ENCODE assay signal across 8 mouse cellular contexts in genomic region chr17:46104487-46104886, GRCm38 (mm10). TPM values are rescaled to one million over a fixed set of nuclear protein-coding genes. Genes with fewer than 3 reads are reported as not detected.
A peak's percentile ranks its signal among the peaks of the same experiment; 100 is the strongest.
DNase-seq lines count a peak whose midpoint lies in the region; ATAC-seq and TF ChIP-seq lines count a peak whose summit lies in the region.

No protein-coding gene starts in this region.

- no peak; the same call in 1 of the 2 replicates for TF ChIP-seq CTCF in hindbrain, postnatal 0 days (IDR thresholded peaks at IDR 0.05; ENCODE audit: low read depth)

- 0 out of 2 replicates have a peak overlapping the region, but pooled peaks have one; percentile 32 for H3K27ac ChIP-seq in hindbrain, postnatal 0 days

- H3K27me3 ChIP-seq in hindbrain, postnatal 0 days (ENCODE audit: insufficient read depth, low read length): no peaks in the 10 kb centered on the region

- WGBS in hindbrain, postnatal 0 days: 22% methylated on average over 12 of the region's 12 CpGs

- no peak overlapping the region for H3K4me2 ChIP-seq in hindbrain, postnatal 0 days (ENCODE audit: low read depth, low read length)

- intact Hi-C loops in left cerebral cortex, postnatal 4 days (cut with DNase I): no loop called here
- intact Hi-C loops in gastrocnemius, postnatal 14 days (cut with DNase I; ENCODE audit: low total_unique reads): no loop called here

- H3K4me1 ChIP-seq in hindbrain, postnatal 0 days (ENCODE audit: insufficient read depth, low read length): no peaks in the 10 kb centered on the region

- no peak overlapping the region for H3K9ac ChIP-seq in hindbrain, postnatal 0 days (replicated peaks; ENCODE audit: low read length)

- H3K9me3 ChIP-seq in hindbrain, postnatal 0 days (ENCODE audit: low read length): no peaks in the 10 kb centered on the region

- H3K36me3 ChIP-seq in hindbrain, postnatal 0 days (ENCODE audit: insufficient read depth, low read length): no peaks in the 10 kb centered on the region

- peak; percentile 91 for ATAC-seq in hindbrain, postnatal 0 days

- DNase-seq in left cerebral cortex, postnatal 4 days: peak; percentile 79
- no peak for DNase-seq in left cerebral cortex, adult 9 months (ENCODE audit: low spot score in 2 of 2)
- peak; percentile 85 for DNase-seq in gastrocnemius, postnatal 14 days
- DNase-seq in hindbrain, postnatal 0 days (ENCODE audit: low spot score): peak; percentile 68
- DNase-seq in lung, postnatal 14 days: peak; percentile 77
- no peak for DNase-seq in thymus, postnatal 36 days
- DNase-seq in left cerebral cortex, adult 11 months (ENCODE audit: low spot score): no peak
- no peak for DNase-seq in left cerebral cortex, adult 8-10 months (ENCODE audit: low spot score in 2 of 2)

- no peak overlapping the region for H3K4me3 ChIP-seq in hindbrain, postnatal 0 days (ENCODE audit: low read length)

RNA-seq across cellular contexts. Expression of gene Mrps18a, which starts 6.3 kb away (rescaled TPM):
- total RNA-seq in left cerebral cortex, postnatal 4 days (2021): 10 to 100 TPM; 75.8 to 78.3 TPM
- 10 to 100 TPM; 61.3 to 61.8 TPM for total RNA-seq in gastrocnemius, postnatal 14 days (2021)
- 62.8 and 67.1 TPM in 2 replicates for total RNA-seq in hindbrain, postnatal 0 days (2014; rRNA removed)
- 165 and 169 TPM in 2 replicates for polyA plus RNA-seq in hindbrain, postnatal 0 days (2015; fragmentation: Nextera tagmentation; extraction: Ambion mirVana)
- total RNA-seq in left cerebral cortex, adult 8-10 months (2022): 10 to 100 TPM; 85.2 to 92.1 (median 89.0) TPM

RNA-seq across cellular contexts. Expression of gene Rsph9, which starts 39.5 kb away (rescaled TPM):
- total RNA-seq in left cerebral cortex, postnatal 4 days (2021): 10 to 100 TPM; 40.0 to 43.8 TPM
- total RNA-seq in gastrocnemius, postnatal 14 days (2021): under 1 TPM; 0.43 to 0.66 TPM
- total RNA-seq in hindbrain, postnatal 0 days (2014; rRNA removed): 50.7 and 54.3 TPM in 2 replicates
- polyA plus RNA-seq in hindbrain, postnatal 0 days (2015; fragmentation: Nextera tagmentation; extraction: Ambion mirVana): 74.7 and 80.0 TPM in 2 replicates
- total RNA-seq in left cerebral cortex, adult 8-10 months (2022): 10 to 100 TPM; 17.8 to 21.3 (median 19.5) TPM

RNA-seq across cellular contexts. Expression of gene Mad2l1bp, which starts 48.9 kb away (rescaled TPM):
- total RNA-seq in left cerebral cortex, postnatal 4 days (2021): 10 to 100 TPM; 16.2 to 17.8 TPM
- total RNA-seq in gastrocnemius, postnatal 14 days (2021): 10 to 100 TPM; 14.6 to 15.6 TPM
- 10.2 and 16.2 TPM in 2 replicates for total RNA-seq in hindbrain, postnatal 0 days (2014; rRNA removed)
- polyA plus RNA-seq in hindbrain, postnatal 0 days (2015; fragmentation: Nextera tagmentation; extraction: Ambion mirVana): 17.2 and 17.5 TPM in 2 replicates
- 10 to 100 TPM; 13.0 to 15.8 (median 14.3) TPM for total RNA-seq in left cerebral cortex, adult 8-10 months (2022)

RNA-seq across cellular contexts. Expression of gene Gtpbp2, which starts 56.3 kb away (rescaled TPM):
- total RNA-seq in left cerebral cortex, postnatal 4 days (2021): 100 to 1,000 TPM; 111 TPM
- total RNA-seq in gastrocnemius, postnatal 14 days (2021): 10 to 100 TPM; 45.4 to 56.3 TPM
- 68.0 and 94.8 TPM in 2 replicates for total RNA-seq in hindbrain, postnatal 0 days (2014; rRNA removed)
- polyA plus RNA-seq in hindbrain, postnatal 0 days (2015; fragmentation: Nextera tagmentation; extraction: Ambion mirVana): 25.8 and 27.9 TPM in 2 replicates
- 100 to 1,000 TPM in 3 of 4 experiments, 10 to 100 TPM in 1; 93.8 to 107 (median 103) TPM for total RNA-seq in left cerebral cortex, adult 8-10 months (2022)

Comparison
In these comparisons a context has a peak if more than half of its experiments do, and no peak if none do; other contexts are left out.
1. DNase-seq: peak in left cerebral cortex, postnatal 4 days (single experiment), gastrocnemius, postnatal 14 days (single experiment), hindbrain, postnatal 0 days (single experiment) and lung, postnatal 14 days (single experiment); none in left cerebral cortex, adult 9 months (0 of 2), thymus, postnatal 36 days (0 of 2), left cerebral cortex, adult 11 months (single experiment) and left cerebral cortex, adult 8-10 months (0 of 2).
2. RNA of gene Rsph9, which starts 39.5 kb away (total RNA-seq): 50.7 to 54.3 TPM in hindbrain, postnatal 0 days, 40.0 to 43.8 TPM in left cerebral cortex, postnatal 4 days and 17.8 to 21.3 TPM in left cerebral cortex, adult 8-10 months; 0.43 to 0.66 TPM in gastrocnemius, postnatal 14 days; every median in the first group is over 10 times any median in the second.